Mouse (Mus musculus) frontal cortex, postnatal 25 days (tissue): Measurements from ENCODE around the gene 2010111I01Rik.
"Not testable (repeated sequence)": the region's sequence is repeated elsewhere in the genome, so short reads cannot be mapped to it uniquely, and the experiment has no call there.

Experiments used
- DNase-seq, 2 experiments: peaks; one replicate each; pipeline ENCODE4 v3.0.0; 2022; ENCODE audit warnings: low spot score in 2 of 2

2010111I01Rik gene

GRCm38 (mm10) chr13:63074676-63074991, 109.9 kb downstream of the 2010111I01Rik start:
- no peak for DNase-seq

GRCm38 (mm10) chr13:63075331-63075855, 110.7 kb downstream of the 2010111I01Rik start:
- no peak for DNase-seq

GRCm38 (mm10) chr13:63080191-63080590, 115.5 kb downstream of the 2010111I01Rik start:
- no peak for DNase-seq

- DNase-seq, result no peak
Measured at GRCm38 (mm10) chr13:63080823-63081222, 116.1 kb downstream of the 2010111I01Rik start.

- DNase-seq, result no peak
Measured at GRCm38 (mm10) chr13:63082555-63083136, 118.0 kb downstream of the 2010111I01Rik start.

GRCm38 (mm10) chr13:63083139-63083538, 118.4 kb downstream of the 2010111I01Rik start:
- DNase-seq, result not testable (repeated sequence)

GRCm38 (mm10) chr13:63083663-63084062, 119.0 kb downstream of the 2010111I01Rik start:
- DNase-seq, result no peak

GRCm38 (mm10) chr13:63087865-63088683, 123.4 kb downstream of the 2010111I01Rik start:
- DNase-seq, result no peak

GRCm38 (mm10) chr13:63089513-63089912, 124.8 kb downstream of the 2010111I01Rik start:
- DNase-seq, result no peak

- DNase-seq, result no peak
Measured at GRCm38 (mm10) chr13:63091246-63091645, 126.6 kb downstream of the 2010111I01Rik start.

- DNase-seq, result no peak
Measured at GRCm38 (mm10) chr13:63092299-63092698, 127.6 kb downstream of the 2010111I01Rik start.

GRCm38 (mm10) chr13:63092874-63093273, 128.2 kb downstream of the 2010111I01Rik start:
- no peak for DNase-seq

- DNase-seq, result no peak
Measured at GRCm38 (mm10) chr13:63093636-63094035, 128.9 kb downstream of the 2010111I01Rik start.

GRCm38 (mm10) chr13:63094317-63095131, 129.8 kb downstream of the 2010111I01Rik start:
- no peak for DNase-seq

- DNase-seq, result no peak
Measured at GRCm38 (mm10) chr13:63096764-63097163, 132.1 kb downstream of the 2010111I01Rik start.

- DNase-seq, result no peak
Measured at GRCm38 (mm10) chr13:63097440-63097930, 132.8 kb downstream of the 2010111I01Rik start.

- no peak for DNase-seq
Measured at GRCm38 (mm10) chr13:63101761-63102160, 137.1 kb downstream of the 2010111I01Rik start.

GRCm38 (mm10) chr13:63102848-63103585, 138.3 kb downstream of the 2010111I01Rik start:
- no peak for DNase-seq

GRCm38 (mm10) chr13:63106574-63106973, 141.9 kb downstream of the 2010111I01Rik start:
- DNase-seq, result no peak

GRCm38 (mm10) chr13:63108601-63109000, 143.9 kb downstream of the 2010111I01Rik start:
- no peak for DNase-seq
